Mouse (Mus musculus) small intestine, adult 2 months (tissue): ENCODE results near the gene Ap2a2.

Experiments used
- CTCF ChIP-seq: fragments of 200-500 bp; IDR thresholded peaks from 2 replicates; pipeline ENCODE4 v1.5.1; 2012; ENCODE audit warnings: low read depth, mild to moderate bottlenecking, control low read depth, inconsistent platforms, low read length, moderate library complexity, mixed read lengths; ENCODE audit not compliant: insufficient replicate concordance, insufficient read length; ENCODE audit errors: extremely low read depth
- POLR2A ChIP-seq: fragments of 200-500 bp; IDR thresholded peaks from 2 replicates; pipeline ENCODE4 v1.6.1; 2012; ENCODE audit warnings: low read depth, mild to moderate bottlenecking, control low read depth, inconsistent platforms, low read length, moderate library complexity

GRCm38 (mm10) chr7:141629241-141629640 lies 67.3 kb downstream of the Ap2a2 start:
- TF ChIP-seq CTCF (no peak), POLR2A (no peak)
